Mouse (Mus musculus) neural tube, embryonic 10.5 days (tissue): Measurements from ENCODE around the gene Tnk1.

Experiments used
- DNase-seq: peaks from one replicate; pipeline ENCODE4 v3.0.0-alpha.2; 2017; ENCODE audit warnings: low spot score; ENCODE audit errors: extremely low spot score

Gene Tnk1

GRCm38 (mm10) chr11:69858113-69858998, at the start of gene Tnk1:
Gene Tnk1, minus strand, starts transcription at chr11:69858730.
- no peak for DNase-seq

- DNase-seq, result no peak
Measured at GRCm38 (mm10) chr11:69904311-69904710, 45.8 kb upstream of the Tnk1 start.

GRCm38 (mm10) chr11:69902972-69903371, 44.4 kb upstream of the Tnk1 start:
- no peak for DNase-seq

GRCm38 (mm10) chr11:69901993-69902392, 43.5 kb upstream of the Tnk1 start:
- no peak for DNase-seq

- DNase-seq, result peak; percentile 93
Measured at GRCm38 (mm10) chr11:69901406-69901846, 42.9 kb upstream of the Tnk1 start.

- peak; percentile 89 for DNase-seq
Measured at GRCm38 (mm10) chr11:69900471-69901405, 42.2 kb upstream of the Tnk1 start, which contains the start of the genes 2810408A11Rik and Neurl4. Gene 2810408A11Rik, minus strand, starts transcription at chr11:69900987. Gene Neurl4, plus strand, starts transcription at chr11:69901072.

- DNase-seq, result peak; percentile 34
Measured at GRCm38 (mm10) chr11:69899870-69900269, 41.3 kb upstream of the Tnk1 start.

GRCm38 (mm10) chr11:69895291-69895690, 36.8 kb upstream of the Tnk1 start, which contains the start of gene Acap1:
Gene Acap1, minus strand, starts transcription at chr11:69895539.
- no peak for DNase-seq

GRCm38 (mm10) chr11:69894671-69895070, 36.1 kb upstream of the Tnk1 start:
- DNase-seq, result no peak

GRCm38 (mm10) chr11:69891482-69891881, 33.0 kb upstream of the Tnk1 start:
- DNase-seq, result no peak

GRCm38 (mm10) chr11:69886907-69887635, 28.5 kb upstream of the Tnk1 start:
- no peak for DNase-seq

GRCm38 (mm10) chr11:69884663-69885062, 26.1 kb upstream of the Tnk1 start:
- DNase-seq, result no peak

GRCm38 (mm10) chr11:69884240-69884639, 25.7 kb upstream of the Tnk1 start:
- no peak for DNase-seq

- DNase-seq, result no peak
Measured at GRCm38 (mm10) chr11:69883527-69884151, 25.1 kb upstream of the Tnk1 start.

- DNase-seq, result peak; percentile 36
Measured at GRCm38 (mm10) chr11:69883066-69883465, 24.5 kb upstream of the Tnk1 start.

- DNase-seq, result no peak
Measured at GRCm38 (mm10) chr11:69881787-69882670, 23.5 kb upstream of the Tnk1 start.

- DNase-seq, result peak; percentile 88
Measured at GRCm38 (mm10) chr11:69880853-69881603, 22.5 kb upstream of the Tnk1 start, which contains the start of gene Kctd11. Gene Kctd11, minus strand, starts transcription at chr11:69881406.

GRCm38 (mm10) chr11:69880506-69880852, 21.9 kb upstream of the Tnk1 start:
- no peak for DNase-seq

- DNase-seq, result no peak
Measured at GRCm38 (mm10) chr11:69879711-69880110, 21.2 kb upstream of the Tnk1 start.
